Mouse (Mus musculus) brain, embryonic 14.5 days (tissue): ENCODE data around the gene Rras2.

Source experiments
- CTCF ChIP-seq: fragments of 200-500 bp; IDR thresholded peaks from 2 replicates; pipeline ENCODE4 v1.5.1; 2012; ENCODE audit warnings: inconsistent platforms, mild to moderate bottlenecking, moderate library complexity, borderline replicate concordance; ENCODE audit not compliant: insufficient read depth, insufficient read length; ENCODE audit errors: extremely low read depth
- POLR2A ChIP-seq: fragments of 200-500 bp; IDR thresholded peaks from 2 replicates; pipeline ENCODE4 v1.6.1; 2012; ENCODE audit warnings: mild to moderate bottlenecking, inconsistent platforms, borderline replicate concordance; ENCODE audit not compliant: poor library complexity, insufficient read depth, insufficient read length, severe bottlenecking; ENCODE audit errors: extremely low read depth

DNA sequence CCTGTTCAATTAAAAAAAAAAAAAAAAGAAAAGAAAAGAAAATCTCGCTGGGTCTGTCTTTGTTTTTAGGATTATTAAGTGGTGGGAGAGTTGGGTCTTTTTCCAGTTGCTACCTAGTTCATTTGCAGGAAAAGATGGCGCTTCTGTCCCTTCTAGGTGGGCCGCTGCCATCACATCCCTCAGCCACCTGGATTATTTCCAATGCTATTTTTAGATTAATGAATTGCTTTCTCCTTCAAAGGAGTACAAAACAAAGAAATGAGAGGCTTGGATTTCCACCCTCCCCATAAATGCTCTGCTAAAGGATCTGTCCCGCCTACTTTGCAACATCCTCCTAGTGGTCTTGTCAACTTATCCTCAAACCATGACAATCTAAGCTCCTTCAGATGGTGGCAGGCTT lies 76.2 kb downstream of the Rras2 start:
- TF ChIP-seq POLR2A (no peak), CTCF (no peak)
